Mouse (Mus musculus) MEL (cell line): Measurements from ENCODE around the gene Rhoh.

Experiments
- CTCF ChIP-seq, 3 experiments: IDR thresholded peaks in 2 of 3; conservative IDR thresholded peaks in 1 of 3; 2 replicates each; pipeline ENCODE4 v1.5.1; 2011 to 2012; ENCODE audit warnings: low read length in 3 of 3, low read depth in 2 of 3, mild to moderate bottlenecking in 2 of 3, improper control_type of control experiment in 1 of 3, inconsistent platforms in 1 of 3, mixed read lengths in 1 of 3, moderate library complexity in 1 of 3; ENCODE audit not compliant: control insufficient read depth in 1 of 3, insufficient read depth in 1 of 3, poor library complexity in 1 of 3, severe bottlenecking in 1 of 3
- POLR2A ChIP-seq, 2 experiments: IDR thresholded peaks; 2 replicates each; pipeline ENCODE4 v1.6.1; 2011 to 2012; ENCODE audit warnings: low read length in 2 of 2, mild to moderate bottlenecking in 2 of 2, control low read depth in 1 of 2, improper control_type of control experiment in 1 of 2, low read depth in 1 of 2, moderate library complexity in 1 of 2; ENCODE audit not compliant: control insufficient read depth in 1 of 2, insufficient read depth in 1 of 2, poor library complexity in 1 of 2
- TCF12 ChIP-seq: IDR thresholded peaks from 2 replicates; pipeline ENCODE4 v1.6.1; 2014; ENCODE audit warnings: low read depth, mild to moderate bottlenecking, inconsistent platforms, low read length, improper control_type of control experiment, moderate library complexity
- ZC3H11A ChIP-seq: IDR thresholded peaks from 2 replicates; pipeline ENCODE4 v1.6.1; 2012; ENCODE audit warnings: low read depth, mild to moderate bottlenecking, inconsistent platforms, low read length, improper control_type of control experiment

- TF ChIP-seq ZC3H11A (no peak), TCF12 (no peak), CTCF (IDR thresholded peaks at IDR 0.05 in 2 of 3, conservative IDR thresholded peaks at IDR 0.05 in 1 of 3; ENCODE audit: control insufficient read depth in 1 of 3, insufficient read depth in 1 of 3, low read depth in 2 of 3, low read length in 3 of 3, poor library complexity in 1 of 3, severe bottlenecking in 1 of 3) (no peak), POLR2A (IDR thresholded peaks at IDR 0.05; ENCODE audit: control insufficient read depth in 1 of 2, insufficient read depth in 1 of 2, low read depth in 1 of 2, low read length in 2 of 2, poor library complexity in 1 of 2) (no peak)
Measured at GRCm38 (mm10) chr5:65871276-65871875, 10.4 kb downstream of the Rhoh start.
